Mouse (Mus musculus) small intestine, adult 2 months (tissue): ENCODE results near the gene Lim2. TPM values are rescaled to one million over a fixed set of nuclear protein-coding genes. Genes with fewer than 3 reads are reported as not detected.
"Not testable (repeated sequence)": the region's sequence is repeated elsewhere in the genome, so short reads cannot be mapped to it uniquely, and the experiment has no call there.

Experiments
- H3K27ac ChIP-seq: fragments of 200-500 bp; 2 replicates; pipeline ENCODE4 v1.5.1; 2012; ENCODE audit warnings: low read depth, low read length, control low read depth, inconsistent platforms; ENCODE audit not compliant: insufficient read depth
- H3K27me3 ChIP-seq: fragments of 200-500 bp; 2 replicates; pipeline ENCODE4 v1.6.1; 2012; ENCODE audit warnings: mild to moderate bottlenecking, moderate library complexity, low read length, inconsistent platforms; ENCODE audit not compliant: control insufficient read depth, insufficient read depth
- H3K36me3 ChIP-seq: fragments of 200-500 bp; 2 replicates; pipeline ENCODE4 v1.6.1; 2012; ENCODE audit warnings: mild to moderate bottlenecking, low read length, control low read depth, inconsistent platforms; ENCODE audit not compliant: control insufficient read depth, insufficient read depth
- H3K4me1 ChIP-seq: fragments of 200-500 bp; 2 replicates; pipeline ENCODE4 v1.6.1; 2012; ENCODE audit warnings: low read length, inconsistent platforms, mixed read lengths; ENCODE audit not compliant: control insufficient read depth, insufficient read depth, insufficient read length
- H3K4me3 ChIP-seq: fragments of 200-500 bp; 2 replicates; pipeline ENCODE4 v1.5.1; 2012; ENCODE audit warnings: low read depth, mild to moderate bottlenecking, control low read depth, inconsistent platforms, low read length, moderate library complexity
- CTCF ChIP-seq: fragments of 200-500 bp; IDR thresholded peaks from 2 replicates; pipeline ENCODE4 v1.5.1; 2012; ENCODE audit warnings: low read depth, mild to moderate bottlenecking, control low read depth, inconsistent platforms, low read length, moderate library complexity, mixed read lengths; ENCODE audit not compliant: insufficient replicate concordance, insufficient read length; ENCODE audit errors: extremely low read depth
- POLR2A ChIP-seq: fragments of 200-500 bp; IDR thresholded peaks from 2 replicates; pipeline ENCODE4 v1.6.1; 2012; ENCODE audit warnings: low read depth, mild to moderate bottlenecking, control low read depth, inconsistent platforms, low read length, moderate library complexity
- WGBS: fragments of 180-500 bp; shearing (Covaris S2); methylation state at CpG from one replicate; pipeline ENCODE4 v1.1.7; 2018; 5-methylcytosine and 5-hydroxymethylcytosine counted together
- polyA plus RNA-seq: library from polyadenylated mRNA; depleted of rRNA; stranded (reverse); fragments of >200 nt; gene quantifications from 2 replicates; pipeline ENCODE4 v1.2.3, GENCODE M21; 2012

Gene Lim2
- polyA plus RNA-seq, 1 experiment: not detected

- Histone ChIP-seq H3K4me3 (no peak overlapping the region), H3K36me3 (no peaks in the 10 kb centered on the region), H3K27ac (no peak overlapping the region), H3K4me1 (no peaks in the 10 kb centered on the region), H3K27me3 (no peaks in the 10 kb centered on the region)
- TF ChIP-seq CTCF: no peak
- TF ChIP-seq POLR2A: no peak
- WGBS: 68% methylated on average over 3 of the region's 3 CpGs
These were observed 18.4 kb upstream of the Lim2 start for GRCm38 (mm10) chr7:43409084-43409483.

DNA sequence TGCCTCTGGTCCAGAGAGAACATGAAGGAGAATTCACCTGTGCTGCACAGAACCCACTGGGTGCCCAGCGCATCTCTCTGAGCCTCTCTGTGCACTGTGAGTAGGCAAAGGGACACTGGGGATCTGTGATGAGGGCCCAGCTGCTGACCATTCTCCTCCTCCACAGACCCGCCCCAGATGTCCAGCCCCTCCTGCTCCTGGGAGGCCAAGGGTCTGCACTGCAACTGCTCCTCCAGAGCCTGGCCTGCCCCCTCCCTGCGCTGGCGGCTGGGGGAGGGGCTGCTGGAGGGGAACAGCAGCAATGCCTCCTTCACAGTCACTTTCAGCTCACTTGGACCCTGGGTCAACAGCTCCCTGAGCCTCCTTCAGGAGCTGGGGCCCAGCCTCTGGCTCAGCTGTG, 15.7 kb upstream of the Lim2 start:
- not testable (repeated sequence) for H3K36me3 ChIP-seq, H3K27me3 ChIP-seq, H3K4me1 ChIP-seq, H3K27ac ChIP-seq, H3K4me3 ChIP-seq
- WGBS: 36% methylated on average over 4 of the region's 4 CpGs

DNA sequence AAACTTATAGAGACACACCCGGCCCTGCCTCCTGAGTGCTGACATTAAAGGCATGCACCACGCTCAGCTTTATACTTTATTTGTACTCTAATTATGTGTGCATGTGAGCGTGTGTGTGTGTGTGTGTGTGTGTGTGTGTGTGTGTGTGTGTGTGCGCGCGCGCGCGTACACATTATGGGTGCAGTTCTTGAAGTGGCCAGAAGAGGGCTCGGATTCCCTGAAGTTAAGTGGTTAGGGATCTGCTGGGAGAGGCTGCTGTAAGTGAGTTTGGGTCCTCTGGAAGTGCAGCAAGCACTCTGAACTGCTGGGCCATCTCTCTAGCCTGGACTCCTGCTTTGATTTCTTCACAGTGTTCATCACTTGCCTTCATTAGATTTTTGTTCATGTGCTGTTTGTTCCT, 10.2 kb upstream of the Lim2 start:
- Histone ChIP-seq H3K4me3 (no peak overlapping the region), H3K27ac (no peak overlapping the region)
- 80% methylated on average over 10 of the region's 10 CpGs for WGBS

GRCm38 (mm10) chr7:43422995-43423617, 4.4 kb upstream of the Lim2 start:
- TF ChIP-seq CTCF (peak; percentile 99; the same call in 1 of the 2 replicates), POLR2A (no peak)
- no peaks in the 10 kb centered on the region for H3K36me3 ChIP-seq
- no peaks in the 10 kb centered on the region for H3K27me3 ChIP-seq
- no peak overlapping the region for H3K27ac ChIP-seq
- no peaks in the 10 kb centered on the region for H3K4me1 ChIP-seq
- no peak overlapping the region for H3K4me3 ChIP-seq
- 17% methylated on average over 11 of the region's 11 CpGs for WGBS

More for the DNA sequence above, 10.2 kb upstream of the Lim2 start:
- Histone ChIP-seq H3K36me3 (no peaks in the 10 kb centered on the region), H3K27me3 (no peaks in the 10 kb centered on the region), H3K4me1 (no peaks in the 10 kb centered on the region)
- TF ChIP-seq POLR2A (no peak), CTCF (no peak)

GRCm38 (mm10) chr7:43423991-43424625, 3.4 kb upstream of the Lim2 start:
- H3K36me3 ChIP-seq: no peaks in the 10 kb centered on the region

GRCm38 (mm10) chr7:43429500-43429899, 2.0 kb downstream of the Lim2 start:
- Histone ChIP-seq H3K27me3 (no peaks in the 10 kb centered on the region), H3K27ac (no peak overlapping the region), H3K36me3 (no peaks in the 10 kb centered on the region), H3K4me3 (no peak overlapping the region), H3K4me1 (no peaks in the 10 kb centered on the region)
- 20% methylated on average over 4 of the region's 4 CpGs for WGBS
- TF ChIP-seq CTCF (no peak), POLR2A (no peak)

More at GRCm38 (mm10) chr7:43423991-43424625, 3.4 kb upstream of the Lim2 start:
- 48% methylated on average over 3 of the region's 3 CpGs for WGBS
- Histone ChIP-seq H3K27me3 (no peaks in the 10 kb centered on the region), H3K4me3 (no peak overlapping the region), H3K4me1 (no peaks in the 10 kb centered on the region), H3K27ac (no peak overlapping the region)
- TF ChIP-seq POLR2A (no peak), CTCF (no peak)

DNA sequence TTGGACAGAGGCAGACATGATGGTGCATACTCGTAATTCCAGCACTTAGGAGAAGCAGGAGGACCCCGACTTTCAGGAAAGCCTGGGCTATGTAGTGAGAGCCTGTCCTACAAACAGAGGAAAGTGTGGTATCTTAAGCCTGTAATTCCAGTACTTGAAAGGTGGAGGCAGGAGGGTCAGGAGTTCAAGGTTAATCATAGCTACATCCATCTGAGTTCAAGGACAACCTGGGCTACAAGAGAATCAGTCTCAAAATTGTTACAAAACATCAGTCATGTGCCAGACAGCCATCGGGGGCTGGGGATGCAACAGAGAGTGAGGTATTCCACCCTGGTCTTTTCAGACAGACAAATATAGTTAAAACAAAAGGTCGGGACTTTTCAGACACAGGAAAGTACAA, 5.4 kb downstream of the Lim2 start:
- no peaks in the 10 kb centered on the region for H3K4me1 ChIP-seq
- H3K27me3 ChIP-seq: no peaks in the 10 kb centered on the region
- no peak overlapping the region for H3K4me3 ChIP-seq
- no peak overlapping the region for H3K27ac ChIP-seq
- H3K36me3 ChIP-seq: no peaks in the 10 kb centered on the region
- TF ChIP-seq CTCF: no peak
- no peak for TF ChIP-seq POLR2A
- 68% methylated on average over 4 of the region's 4 CpGs for WGBS
